Mouse (Mus musculus) liver, postnatal 0 days (tissue): ENCODE results near the gene Ltbp2.

Source experiments
- CTCF ChIP-seq: sonication (generic); IDR thresholded peaks from 2 replicates; pipeline ENCODE4 v1.5.1; 2016; ENCODE audit warnings: antibody characterized with exemption, low read depth
- EP300 ChIP-seq: IDR thresholded peaks from 2 replicates; pipeline ENCODE4 v1.6.1; 2016; ENCODE audit warnings: antibody characterized with exemption, low read depth, mild to moderate bottlenecking

DNA sequence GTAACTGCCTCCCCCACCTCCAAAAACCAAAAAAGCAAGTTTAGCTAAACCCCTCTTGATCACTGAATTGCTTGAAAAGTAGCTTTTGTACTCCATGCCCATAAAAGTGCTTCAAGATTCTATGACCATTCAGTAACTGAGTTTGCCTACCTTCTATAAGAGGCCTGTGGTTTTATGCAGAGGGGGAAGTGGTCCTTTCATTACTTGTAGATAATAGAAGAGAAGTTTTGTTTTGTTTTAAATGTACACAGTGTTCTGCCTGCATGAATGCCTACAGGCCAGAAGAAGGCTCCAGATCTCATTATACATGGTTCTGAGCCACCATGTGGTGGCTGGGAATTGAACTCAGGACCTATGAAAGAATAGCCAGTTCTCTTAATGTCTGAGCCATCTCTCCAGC is 100.1 kb downstream of the Ltbp2 start:
- no peak for TF ChIP-seq CTCF
- no peak for TF ChIP-seq EP300
